Mouse (Mus musculus): ENCODE results near the gene 1700016D06Rik. TPM values are rescaled to one million over a fixed set of nuclear protein-coding genes. Genes with fewer than 3 reads are reported as not detected.

Gene 1700016D06Rik
- not detected for total RNA-seq (2021)

DNA sequence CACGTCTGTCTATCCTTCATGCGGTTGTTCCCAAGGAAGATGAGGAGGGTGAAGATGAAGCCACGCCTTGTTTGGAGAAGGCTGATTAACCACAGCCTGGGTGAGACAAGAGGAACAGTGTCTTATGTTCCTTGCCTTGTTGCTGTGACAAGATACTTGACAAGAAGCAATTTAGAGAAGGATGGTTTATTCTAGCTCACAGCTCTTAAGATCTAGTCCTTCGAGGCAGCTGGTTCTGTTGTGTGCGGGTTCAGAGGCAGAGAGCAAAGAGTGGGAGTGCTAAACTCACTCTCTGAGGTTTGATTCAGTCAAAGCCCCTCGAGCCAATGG, at the start of gene 1700016D06Rik:
Gene 1700016D06Rik (minus strand): TSS at position 31 of the 330 bp plus-strand sequence.
- DNase-seq (ENCODE audit: extremely low spot score in 1 of 2, low spot score in 1 of 2) = no peak

DNA sequence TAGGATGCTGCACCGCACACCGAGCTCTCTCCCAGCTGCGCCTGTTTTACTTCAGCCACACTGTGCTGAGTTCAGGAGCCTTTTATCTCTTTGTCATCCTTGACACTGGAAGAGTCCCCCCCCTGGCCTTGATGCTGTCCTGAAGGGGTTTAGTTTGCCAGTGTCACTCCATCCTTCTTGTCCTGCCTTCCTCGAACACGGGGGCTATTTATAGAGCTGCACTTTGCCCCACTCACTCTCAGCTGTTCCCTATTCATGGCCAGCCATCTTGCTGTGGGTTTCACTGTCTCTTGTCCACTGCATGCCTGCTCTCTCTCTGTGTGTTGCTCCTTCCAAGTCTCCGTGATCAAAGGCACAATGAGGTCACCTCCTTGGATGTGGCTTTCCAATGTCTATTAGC, 48.6 kb upstream of the 1700016D06Rik start:
- DNase-seq (ENCODE audit: extremely low spot score in 1 of 2, low spot score in 1 of 2) = no peak

DNA sequence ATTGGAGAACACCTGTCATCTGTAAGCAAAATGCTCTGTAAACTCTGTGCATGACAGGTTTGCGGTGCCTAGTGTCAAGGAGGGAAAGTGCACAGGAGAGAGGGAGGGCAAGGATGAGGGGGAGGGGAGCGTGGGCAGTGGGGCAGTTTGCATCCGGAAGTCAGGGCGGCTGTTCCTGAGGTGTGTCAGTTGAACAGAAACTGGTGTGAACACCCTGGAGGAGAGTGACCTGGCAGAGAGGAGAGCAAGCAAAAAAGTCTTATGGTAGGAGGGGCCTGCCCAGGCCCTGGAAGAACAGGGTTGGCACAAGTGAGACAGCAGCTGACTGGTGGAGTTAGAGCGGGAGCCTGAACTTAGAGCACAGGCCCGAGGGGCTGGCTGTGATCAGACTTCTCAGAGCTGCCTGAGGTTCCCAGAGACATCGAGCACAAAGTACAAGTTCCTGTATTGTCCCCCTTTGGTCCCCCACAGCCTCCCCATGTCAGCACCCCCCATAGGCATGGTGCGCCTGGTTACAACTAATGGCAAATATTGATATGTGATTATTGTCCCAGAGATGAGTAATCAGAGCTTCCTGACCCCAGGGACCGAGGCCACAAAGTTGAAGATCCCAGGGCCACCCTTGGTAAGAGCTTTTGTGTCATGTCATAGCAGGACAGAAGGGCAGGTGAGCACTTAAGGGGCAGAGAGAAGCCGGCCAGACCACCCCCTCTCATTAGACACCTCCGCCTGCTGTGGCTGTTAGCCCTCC, 46.2 kb upstream of the 1700016D06Rik start:
- no peak for DNase-seq (ENCODE audit: extremely low spot score in 1 of 2, low spot score in 1 of 2)

DNA sequence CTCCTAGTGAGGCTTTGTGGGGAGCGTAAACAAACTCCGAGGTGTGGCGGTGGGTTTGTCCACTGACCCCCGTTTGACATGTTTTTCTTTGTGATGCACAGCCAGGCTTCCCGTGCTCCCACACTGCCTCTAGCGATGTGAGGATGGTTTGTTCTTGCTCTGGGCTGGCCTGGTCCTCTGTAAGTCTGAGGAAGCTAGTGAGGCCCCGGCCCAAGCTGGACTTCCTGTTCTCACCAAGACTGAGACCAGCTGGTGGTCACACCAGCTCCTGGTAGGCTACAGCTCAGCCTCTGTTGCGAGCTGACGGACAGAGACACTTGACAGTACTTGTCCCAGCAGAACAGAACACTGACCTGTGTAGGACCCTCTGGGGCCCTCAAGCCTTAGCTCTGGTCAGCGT, 42.7 kb upstream of the 1700016D06Rik start:
- DNase-seq (ENCODE audit: extremely low spot score in 1 of 2, low spot score in 1 of 2) = no peak

DNA sequence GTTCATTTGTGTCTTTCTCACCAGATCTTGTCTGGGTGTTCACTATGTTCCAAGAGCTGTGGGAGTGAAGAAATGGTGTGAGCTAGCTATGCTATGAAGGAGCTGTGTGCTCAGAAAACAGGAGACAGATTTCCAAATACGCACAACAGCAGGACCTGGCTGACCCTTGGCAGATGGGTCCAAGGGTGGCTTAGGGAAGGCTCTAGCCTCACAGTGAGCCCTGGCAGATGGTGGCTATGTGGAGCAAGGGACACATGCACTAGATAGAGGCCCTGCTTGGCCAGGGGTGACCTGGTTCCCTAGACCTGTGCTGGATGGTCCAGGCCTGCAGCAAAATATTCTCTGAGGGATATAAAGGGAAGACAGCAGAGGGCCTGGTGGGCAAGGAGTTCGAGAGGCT, 40.0 kb upstream of the 1700016D06Rik start:
- no peak for DNase-seq (ENCODE audit: extremely low spot score in 1 of 2, low spot score in 1 of 2)

DNA sequence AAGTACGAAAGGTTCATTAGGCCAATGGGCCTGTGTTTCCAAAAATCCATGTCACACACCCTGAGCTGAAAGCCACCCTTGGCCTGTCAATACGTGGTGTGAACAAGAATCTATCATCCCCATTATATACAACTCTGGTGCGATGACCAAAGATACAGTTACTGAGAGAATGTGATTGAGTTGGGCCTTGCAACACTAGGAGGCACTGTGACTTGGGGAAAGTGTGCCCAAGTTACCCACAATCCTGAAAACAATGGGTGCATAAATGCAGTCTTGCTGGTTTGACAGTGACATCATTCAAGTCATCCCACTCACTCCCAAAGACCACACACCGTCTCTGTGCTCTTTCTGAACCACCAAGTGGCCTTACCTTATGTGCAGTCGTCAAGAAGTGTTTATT, 38.2 kb upstream of the 1700016D06Rik start:
- no peak for DNase-seq (ENCODE audit: extremely low spot score in 1 of 2, low spot score in 1 of 2)

DNA sequence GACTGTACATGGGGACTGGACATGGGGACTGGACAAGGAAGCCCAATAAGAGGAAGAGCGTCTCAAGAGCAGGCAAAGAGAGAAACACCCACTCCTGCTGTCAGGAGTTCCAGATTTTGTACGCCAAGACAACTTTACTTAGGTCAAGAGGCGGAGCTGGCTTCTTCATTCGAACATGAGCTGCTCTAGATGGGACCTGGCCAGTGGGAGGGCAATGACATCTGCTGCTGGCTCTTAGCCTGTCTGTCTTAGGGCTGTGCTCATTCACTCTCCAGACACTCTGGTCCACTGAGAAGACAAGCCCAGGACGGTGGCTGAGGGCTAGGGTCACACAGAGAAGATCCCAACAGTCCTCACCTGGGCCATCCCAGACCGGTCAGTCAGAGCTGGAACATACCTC, 36.2 kb upstream of the 1700016D06Rik start:
- no peak for DNase-seq (ENCODE audit: extremely low spot score in 1 of 2, low spot score in 1 of 2)

DNA sequence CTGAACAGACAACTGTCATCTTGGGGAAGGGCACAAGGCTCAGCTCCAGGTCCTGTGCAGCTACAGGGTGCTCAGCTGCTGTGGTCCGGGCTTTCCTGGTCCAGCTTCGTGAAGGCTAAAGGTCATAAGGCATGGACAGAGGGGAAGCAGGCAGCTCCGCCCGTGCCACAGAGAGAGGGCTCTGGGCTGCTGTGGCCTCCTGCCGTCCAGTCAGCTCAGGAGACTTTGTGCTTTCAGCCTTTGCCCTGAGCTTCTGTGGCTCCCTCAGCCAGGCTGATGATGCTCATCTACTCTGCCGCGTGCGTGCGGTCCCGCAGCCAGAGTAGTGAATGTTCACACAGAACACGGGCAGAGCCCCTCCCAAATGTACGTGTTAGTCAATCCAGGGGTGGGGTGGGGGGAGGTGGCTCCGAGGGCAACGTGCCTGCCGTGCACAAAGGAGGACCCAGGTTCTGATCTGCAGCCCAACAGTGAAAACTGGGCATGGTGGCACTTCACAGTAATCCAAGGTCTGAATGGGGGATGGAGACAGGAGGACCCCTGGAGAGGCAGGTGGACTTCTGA, 34.9 kb upstream of the 1700016D06Rik start:
- no peak for DNase-seq (ENCODE audit: extremely low spot score in 1 of 2, low spot score in 1 of 2)

DNA sequence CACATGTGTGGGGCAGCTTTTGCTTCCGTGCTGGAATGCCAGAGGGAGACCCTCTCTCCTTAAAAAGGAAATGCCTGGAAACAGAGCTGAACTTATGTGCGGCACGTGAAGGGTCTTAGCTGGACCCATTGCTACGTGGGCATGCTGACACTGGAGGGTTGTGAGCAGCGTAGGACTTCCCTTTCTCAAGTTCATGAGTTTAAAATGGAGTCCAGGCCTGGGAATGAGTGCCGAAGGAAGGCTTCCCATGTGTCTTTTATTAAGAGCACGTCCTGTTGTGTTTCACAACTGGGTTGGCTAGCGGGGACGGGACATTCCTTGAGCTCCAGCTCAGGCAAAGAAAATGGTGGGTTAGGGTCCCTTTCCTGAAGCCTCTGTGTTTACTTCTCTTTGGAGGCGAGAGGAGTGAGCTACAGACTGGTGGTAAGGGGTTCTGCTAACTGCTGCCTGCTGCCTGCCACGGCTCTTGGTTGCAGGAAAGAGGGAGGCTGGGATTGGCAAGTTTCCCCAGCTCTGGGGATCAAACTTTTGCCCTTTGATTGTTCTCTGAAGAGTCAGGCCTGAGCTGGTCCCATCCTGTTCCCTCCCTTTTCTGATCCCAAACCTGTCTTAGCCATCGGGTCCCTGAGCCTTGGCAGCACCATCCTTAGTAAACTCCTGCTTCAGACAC, 29.5 kb upstream of the 1700016D06Rik start:
- DNase-seq (ENCODE audit: extremely low spot score in 1 of 2, low spot score in 1 of 2) = no peak

DNA sequence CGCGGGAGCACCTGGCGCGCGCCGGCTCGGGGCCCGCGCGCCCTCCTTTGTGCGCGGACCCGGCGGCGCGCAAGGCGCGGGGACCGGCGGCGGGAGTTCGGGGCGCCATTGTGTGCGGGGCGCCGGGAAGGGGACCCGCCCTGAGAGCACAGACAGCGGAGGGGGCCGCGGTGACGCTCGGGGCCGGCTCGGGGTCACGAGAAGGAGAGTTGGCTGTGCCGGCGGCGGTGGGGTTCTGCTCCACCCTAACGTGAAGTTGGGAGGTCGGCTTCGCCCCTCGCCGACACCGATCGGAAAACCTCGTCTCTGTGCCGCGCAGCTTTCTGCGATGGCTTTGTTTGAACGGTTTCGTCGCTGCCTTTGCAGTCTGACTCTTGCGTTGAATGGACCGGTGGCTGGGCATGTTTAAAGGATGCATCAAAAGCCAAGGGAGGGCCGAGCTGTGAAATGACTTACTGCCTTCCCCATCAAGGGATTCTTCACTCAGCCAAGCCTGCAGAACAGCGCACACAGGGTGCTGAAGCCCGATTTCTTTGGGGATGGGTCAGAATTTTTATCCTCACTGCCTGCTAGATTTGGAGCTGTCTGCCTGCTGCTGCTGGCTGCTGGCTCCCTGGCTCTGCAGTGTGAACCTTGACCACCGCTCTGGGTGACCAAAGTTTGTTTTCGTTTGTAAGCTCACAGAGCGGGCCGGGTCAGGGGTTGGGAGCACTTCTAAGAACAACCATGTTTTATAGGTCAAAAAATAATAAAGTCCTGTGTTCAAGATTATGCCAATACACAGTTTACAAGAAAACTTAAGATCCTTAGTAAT, 27.8 kb upstream of the 1700016D06Rik start:
- peak; percentile 27 to 44 for DNase-seq (ENCODE audit: extremely low spot score in 1 of 2, low spot score in 1 of 2)

DNA sequence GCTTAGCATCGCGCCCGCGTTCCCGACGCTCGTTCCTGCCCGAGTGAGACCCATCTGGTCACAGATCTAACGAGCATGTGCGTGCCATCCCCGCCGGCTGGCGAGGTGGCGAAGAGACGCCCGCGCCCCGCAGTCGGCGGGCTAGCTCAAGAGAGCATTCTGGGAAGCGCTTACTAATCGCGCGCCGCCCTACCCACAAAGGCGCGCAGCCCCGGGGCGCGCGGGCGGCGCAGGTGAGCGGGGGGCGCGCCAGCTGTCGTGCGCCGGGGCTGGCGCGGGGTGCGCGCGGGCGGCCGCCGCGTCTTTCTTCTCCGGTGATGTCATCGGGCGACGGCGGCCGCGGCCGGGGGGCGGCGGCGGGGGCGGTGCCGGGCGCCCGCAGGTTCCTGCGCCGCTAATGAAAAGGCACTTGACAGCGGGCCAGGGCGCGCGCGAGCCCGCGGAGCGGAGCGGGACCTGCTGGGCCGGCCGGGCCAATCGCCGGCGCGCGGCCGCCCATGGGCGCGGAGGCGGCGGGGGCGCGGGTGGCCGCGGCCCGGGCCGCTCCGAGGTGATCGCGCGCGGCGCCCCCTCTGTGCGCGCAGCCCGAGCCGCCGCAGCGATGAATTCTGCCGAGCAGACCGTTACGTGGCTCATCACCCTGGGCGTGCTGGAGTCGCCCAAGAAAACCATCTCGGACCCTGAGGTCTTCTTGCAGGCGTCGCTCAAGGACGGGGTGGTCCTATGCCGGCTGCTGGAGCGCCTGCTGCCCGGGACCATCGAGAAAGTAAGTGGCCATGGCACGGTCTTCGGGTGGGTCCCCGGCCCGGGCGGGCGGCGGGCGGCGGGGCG, 27.0 kb upstream of the 1700016D06Rik start, which contains the start of gene Arhgef7:
Gene Arhgef7 (plus strand): TSS at position 71 of the 831 bp plus-strand sequence.
- peak; percentile 58 to 70 for DNase-seq (ENCODE audit: extremely low spot score in 1 of 2, low spot score in 1 of 2)

DNA sequence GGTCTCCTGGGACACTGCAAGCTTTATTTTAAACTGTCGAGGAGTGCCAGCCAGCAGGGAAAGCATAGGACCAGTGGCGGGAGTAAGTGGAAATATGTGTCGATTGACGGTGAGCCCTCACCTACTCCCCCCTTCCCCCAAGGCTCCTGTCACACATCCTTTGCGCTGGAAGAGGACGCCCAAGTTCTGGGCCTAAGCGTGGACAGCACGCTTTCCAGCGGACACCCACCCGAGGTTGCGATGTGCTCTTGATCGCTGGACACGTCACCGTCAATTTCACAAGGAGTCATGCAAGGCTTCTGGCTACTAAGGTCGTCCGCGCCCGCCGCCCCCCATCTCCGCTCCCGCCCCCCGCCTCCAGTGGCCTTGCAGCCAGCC, 26.4 kb upstream of the 1700016D06Rik start:
- DNase-seq (ENCODE audit: extremely low spot score in 1 of 2, low spot score in 1 of 2) = peak in 1 of 2 experiments; percentile 9

DNA sequence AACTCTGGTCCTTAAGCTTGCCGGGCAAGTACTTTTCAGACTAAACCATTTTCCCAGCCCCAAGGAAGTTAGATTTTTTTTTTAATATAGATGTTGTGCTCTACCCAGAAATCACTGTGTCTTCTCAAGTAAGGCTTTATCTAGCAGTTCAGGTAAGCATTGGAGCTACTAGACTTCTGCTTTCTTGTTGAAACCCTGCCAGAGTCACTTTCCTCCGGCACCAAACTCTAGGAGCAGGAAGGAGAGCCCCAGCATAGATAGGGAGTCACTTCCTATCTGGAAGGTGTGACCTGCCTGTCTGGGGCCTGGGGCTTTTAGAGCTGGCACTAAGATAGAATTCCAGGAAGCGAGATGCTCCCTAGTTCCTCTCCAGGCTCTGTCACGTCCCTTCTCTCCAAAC, 16.3 kb upstream of the 1700016D06Rik start:
- no peak for DNase-seq (ENCODE audit: extremely low spot score in 1 of 2, low spot score in 1 of 2)

DNA sequence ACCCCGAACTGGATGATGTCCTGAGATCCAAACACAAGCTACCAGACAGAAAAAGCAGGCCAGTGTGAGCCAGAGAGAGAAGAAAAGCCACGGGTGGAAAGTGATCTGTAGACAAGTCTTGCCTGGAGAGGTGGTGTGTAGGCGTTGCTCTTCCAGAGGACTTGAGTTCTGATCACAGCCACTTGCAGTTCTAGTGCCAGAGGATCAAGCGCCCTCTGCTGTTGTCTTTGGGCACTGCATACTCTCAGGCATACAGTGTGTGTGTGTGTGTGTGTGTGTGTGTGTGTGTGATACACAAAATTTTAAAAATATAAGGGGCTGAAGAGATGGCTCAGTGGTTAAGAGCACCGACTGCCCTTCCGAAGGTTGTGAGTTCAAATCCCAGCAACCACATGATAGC, 11.4 kb upstream of the 1700016D06Rik start:
- peak in 1 of 2 experiments; percentile 31 for DNase-seq (ENCODE audit: extremely low spot score in 1 of 2, low spot score in 1 of 2)

DNA sequence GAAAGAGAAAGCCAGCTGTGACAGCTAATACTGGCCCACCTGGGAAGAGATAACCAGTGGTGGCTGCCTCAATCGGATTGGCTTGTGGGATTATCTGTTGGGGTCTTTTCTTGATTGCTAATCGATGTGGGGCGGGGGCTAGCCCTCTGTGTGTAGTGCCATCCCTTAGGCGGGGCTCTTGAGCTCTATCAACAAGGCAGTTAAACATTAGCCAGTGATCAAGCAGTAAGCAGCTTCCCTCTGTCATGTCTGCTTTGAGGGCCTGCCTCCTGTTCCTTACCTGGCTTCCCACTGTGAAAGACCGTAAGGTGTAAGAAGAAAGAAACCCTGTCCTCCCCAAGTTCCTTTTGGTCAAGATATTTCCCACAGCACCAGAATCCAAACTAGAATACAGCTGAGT, 9.6 kb upstream of the 1700016D06Rik start:
- no peak for DNase-seq (ENCODE audit: extremely low spot score in 1 of 2, low spot score in 1 of 2)

DNA sequence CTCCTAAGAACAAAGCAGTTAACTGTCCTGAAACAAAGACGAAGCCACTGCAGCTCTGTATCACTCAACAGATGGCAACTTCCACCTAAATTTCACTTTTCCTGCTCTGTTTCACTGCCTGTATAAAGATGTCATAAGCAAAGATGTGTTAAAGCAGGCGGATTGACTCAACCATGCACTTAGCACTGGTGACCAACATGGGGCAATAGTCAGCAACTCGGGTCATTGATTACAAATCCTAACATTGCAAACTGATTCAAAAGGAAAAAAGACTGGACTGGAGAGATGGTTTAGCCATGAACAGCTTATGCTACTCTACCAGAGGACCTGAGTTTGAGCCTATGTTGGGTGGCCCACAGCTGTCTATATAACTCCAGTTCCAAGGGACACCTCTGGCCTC, 8.7 kb upstream of the 1700016D06Rik start:
- no peak for DNase-seq (ENCODE audit: extremely low spot score in 1 of 2, low spot score in 1 of 2)

DNA sequence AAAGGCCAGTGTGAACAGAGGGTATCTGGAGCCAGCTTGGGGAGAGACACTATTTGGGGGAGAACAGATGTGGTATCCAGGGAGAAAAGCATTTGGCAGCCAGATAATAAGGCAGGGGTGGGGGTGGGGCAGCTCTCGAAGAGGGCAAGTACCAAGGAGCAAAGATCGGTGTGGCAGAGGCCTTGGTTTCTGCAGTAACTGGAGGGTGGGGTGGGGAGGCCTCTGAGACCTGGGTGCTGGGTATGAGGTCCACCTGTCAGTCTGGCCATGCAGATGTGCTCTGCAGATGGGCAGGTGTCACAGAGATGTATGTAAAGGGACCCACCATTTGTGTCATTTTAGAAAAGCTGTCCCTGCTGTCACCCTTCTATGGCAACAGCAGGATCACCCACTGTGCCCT, 8.0 kb upstream of the 1700016D06Rik start:
- DNase-seq (ENCODE audit: extremely low spot score in 1 of 2, low spot score in 1 of 2) = no peak

DNA sequence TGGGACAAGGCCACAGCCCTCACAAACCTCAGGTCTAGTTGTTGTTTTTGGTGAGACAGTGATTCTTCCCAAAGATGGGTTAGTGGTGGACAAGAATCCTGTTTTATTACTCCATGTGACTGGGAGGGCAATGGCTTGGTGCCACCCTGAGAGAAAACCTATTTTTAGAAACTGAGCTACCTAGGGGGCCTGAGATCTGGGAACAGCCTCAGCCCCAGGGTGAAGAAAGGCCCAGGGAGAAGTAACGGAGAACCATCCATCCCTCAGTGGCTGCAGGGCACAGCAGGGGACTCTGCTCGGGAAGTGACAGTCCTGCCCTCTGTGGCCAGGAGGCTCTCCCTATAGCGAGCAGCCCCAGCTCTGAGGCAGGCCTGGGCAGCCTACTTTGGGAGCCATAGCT, 6.8 kb upstream of the 1700016D06Rik start:
- no peak for DNase-seq (ENCODE audit: extremely low spot score in 1 of 2, low spot score in 1 of 2)

DNA sequence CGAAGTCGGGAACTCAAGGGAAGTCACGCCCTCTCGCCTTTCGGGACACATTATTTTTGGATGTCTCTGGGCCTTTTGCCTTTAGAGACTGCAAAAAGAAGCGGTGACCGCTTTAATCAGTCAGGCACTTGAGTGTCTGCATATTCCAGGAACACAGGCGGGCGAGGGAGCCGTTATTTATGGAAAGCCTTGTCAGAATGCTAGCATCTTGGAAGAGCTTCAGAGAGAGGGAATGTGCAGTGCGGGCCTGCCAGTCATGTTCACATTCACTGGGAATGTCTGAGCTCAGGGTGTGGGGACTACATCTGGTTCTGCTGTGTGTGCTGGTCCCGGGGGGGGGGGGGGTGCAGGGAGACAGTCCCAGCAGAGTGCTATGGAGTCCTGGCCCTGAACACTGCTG, 5.0 kb upstream of the 1700016D06Rik start:
- no peak for DNase-seq (ENCODE audit: extremely low spot score in 1 of 2, low spot score in 1 of 2)
